Mouse (Mus musculus): ENCODE measurements around the gene Slc18b1.

DNA sequence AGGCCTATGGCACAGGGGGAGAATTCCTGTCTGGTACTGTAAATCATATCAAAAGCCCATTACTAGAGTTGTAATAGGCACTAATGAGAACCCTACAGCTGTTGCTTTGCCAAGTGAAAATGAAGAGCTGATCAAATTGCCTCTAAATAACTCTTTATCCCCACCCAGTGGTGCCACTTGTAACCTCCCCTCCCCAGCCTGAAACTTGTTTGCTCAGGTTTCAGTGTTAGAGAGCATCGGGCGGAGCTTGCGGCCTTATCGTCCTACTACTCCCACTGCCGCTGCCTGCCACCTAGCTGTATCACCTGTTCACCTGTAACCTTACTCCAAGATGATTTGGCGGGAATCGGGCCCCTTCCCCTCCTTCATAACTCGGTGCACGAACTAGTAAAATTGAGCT is 42.6 kb downstream of the Slc18b1 start:
- TF ChIP-seq POLR2A (IDR thresholded peaks at IDR 0.05; ENCODE audit: low read depth, low read length) (no peak), CTCF (IDR thresholded peaks at IDR 0.05; ENCODE audit: borderline replicate concordance, insufficient read depth, low read length) (no peak)

All from embryonic fibroblast, embryonic 13.5 days (primary cell).